Mouse (Mus musculus): ENCODE data around the gene Pank2. TPM values are rescaled to one million over a fixed set of nuclear protein-coding genes. Genes with fewer than 3 reads are reported as not detected.

Pank2 gene
- total RNA-seq, 1 experiment from 2014 or later = 45.9 TPM

GRCm38 (mm10) chr2:131307822-131308221, 45.5 kb downstream of the Pank2 start:
- ATAC-seq (replicated peaks; ENCODE audit: insufficient number of reproducible peaks, low FRiP score, low TSS enrichment, poor library complexity, severe bottlenecking) = no peak

GRCm38 (mm10) chr2:131309296-131309695, 47.0 kb downstream of the Pank2 start:
- ATAC-seq (replicated peaks; ENCODE audit: insufficient number of reproducible peaks, low FRiP score, low TSS enrichment, poor library complexity, severe bottlenecking) = no peak

- ATAC-seq (replicated peaks; ENCODE audit: insufficient number of reproducible peaks, low FRiP score, low TSS enrichment, poor library complexity, severe bottlenecking) = no peak
Observed at GRCm38 (mm10) chr2:131316167-131316566, 53.9 kb downstream of the Pank2 start.

GRCm38 (mm10) chr2:131319401-131319800, 57.1 kb downstream of the Pank2 start:
- no peak for ATAC-seq (replicated peaks; ENCODE audit: insufficient number of reproducible peaks, low FRiP score, low TSS enrichment, poor library complexity, severe bottlenecking)

GRCm38 (mm10) chr2:131321192-131321591, 58.9 kb downstream of the Pank2 start:
- ATAC-seq (replicated peaks; ENCODE audit: insufficient number of reproducible peaks, low FRiP score, low TSS enrichment, poor library complexity, severe bottlenecking) = peak; percentile 96

GRCm38 (mm10) chr2:131323675-131324074, 61.4 kb downstream of the Pank2 start:
- no peak for ATAC-seq (replicated peaks; ENCODE audit: insufficient number of reproducible peaks, low FRiP score, low TSS enrichment, poor library complexity, severe bottlenecking)

GRCm38 (mm10) chr2:131326044-131326443, 63.7 kb downstream of the Pank2 start:
- ATAC-seq (replicated peaks; ENCODE audit: insufficient number of reproducible peaks, low FRiP score, low TSS enrichment, poor library complexity, severe bottlenecking) = no peak

- ATAC-seq (replicated peaks; ENCODE audit: insufficient number of reproducible peaks, low FRiP score, low TSS enrichment, poor library complexity, severe bottlenecking) = no peak
Observed at GRCm38 (mm10) chr2:131328981-131329380, 66.7 kb downstream of the Pank2 start.

- no peak for ATAC-seq (replicated peaks; ENCODE audit: insufficient number of reproducible peaks, low FRiP score, low TSS enrichment, poor library complexity, severe bottlenecking)
Observed at GRCm38 (mm10) chr2:131330548-131330947, 68.3 kb downstream of the Pank2 start.

GRCm38 (mm10) chr2:131337602-131338001, 75.3 kb downstream of the Pank2 start:
- ATAC-seq (replicated peaks; ENCODE audit: insufficient number of reproducible peaks, low FRiP score, low TSS enrichment, poor library complexity, severe bottlenecking) = peak; percentile 85

- ATAC-seq (replicated peaks; ENCODE audit: insufficient number of reproducible peaks, low FRiP score, low TSS enrichment, poor library complexity, severe bottlenecking) = no peak
Observed at GRCm38 (mm10) chr2:131344449-131344848, 82.2 kb downstream of the Pank2 start.

- no peak for ATAC-seq (replicated peaks; ENCODE audit: insufficient number of reproducible peaks, low FRiP score, low TSS enrichment, poor library complexity, severe bottlenecking)
Observed at GRCm38 (mm10) chr2:131345556-131345955, 83.3 kb downstream of the Pank2 start.

Other genes with a start within 250 kb of the Pank2 start
- gene Gfra4, start 219.4 kb upstream of the Pank2 start, total RNA-seq (2017) = not detected in 3 replicates
- gene Adam33, start 198.7 kb upstream of the Pank2 start, total RNA-seq (2017) = not detected in 3 replicates
- 0.68 to 0.75 TPM in 2 of 3 replicates, not detected in the other for gene Siglec1, start 175.7 kb upstream of the Pank2 start, total RNA-seq (2017)
- gene Hspa12b, start 135.2 kb upstream of the Pank2 start, total RNA-seq (2017) = not detected in 3 replicates
- not detected in 3 replicates for gene Gm11037, start 129.0 kb upstream of the Pank2 start, total RNA-seq (2017)
- gene 1700037H04Rik, start 102.4 kb upstream of the Pank2 start, total RNA-seq (2017) = 4.0 to 11.8 TPM (median 5.2 TPM) in 3 replicates
- gene Cenpb, start 82.4 kb upstream of the Pank2 start, total RNA-seq (2017) = 12.5 to 17.0 TPM (median 14.0 TPM) in 3 replicates
- 7.7 to 39.4 TPM (median 11.3 TPM) in 3 replicates for gene Cdc25b, start 75.5 kb upstream of the Pank2 start, total RNA-seq (2017)
- 0.38 to 1.6 TPM in 2 of 3 replicates, not detected in the other for gene Spef1, start 75.2 kb upstream of the Pank2 start, total RNA-seq (2017)
- gene Ap5s1, start 55.4 kb upstream of the Pank2 start, total RNA-seq (2017) = 3.0 to 15.2 TPM (median 13.2 TPM) in 3 replicates
- 8.0 to 16.9 TPM (median 9.0 TPM) in 3 replicates for gene Mavs, start 28.4 kb upstream of the Pank2 start, total RNA-seq (2017)
- gene Rnf24, start 90.4 kb downstream of the Pank2 start, total RNA-seq (2017) = 1.5 to 7.3 TPM (median 1.8 TPM) in 3 replicates
- gene Smox, start 229.0 kb downstream of the Pank2 start, total RNA-seq (2017) = 8.0 to 34.0 TPM (median 20.6 TPM) in 3 replicates

Data from monocyte, adult 5-6 weeks (primary cell).